Mouse (Mus musculus) c-Kit-negative CD71-positive TER-119-positive erythroid progenitor cells, embryonic 14.5 days (primary cell): ENCODE data around the gene Tmem63b.
A peak's percentile ranks its signal among the peaks of the same experiment; 100 is the strongest.

Experiments
- DNase-seq: peaks from one replicate; pipeline ENCODE4 v3.0.0-alpha.2; 2013; ENCODE audit warnings: low read depth, low spot score

Gene Tmem63b

DNA sequence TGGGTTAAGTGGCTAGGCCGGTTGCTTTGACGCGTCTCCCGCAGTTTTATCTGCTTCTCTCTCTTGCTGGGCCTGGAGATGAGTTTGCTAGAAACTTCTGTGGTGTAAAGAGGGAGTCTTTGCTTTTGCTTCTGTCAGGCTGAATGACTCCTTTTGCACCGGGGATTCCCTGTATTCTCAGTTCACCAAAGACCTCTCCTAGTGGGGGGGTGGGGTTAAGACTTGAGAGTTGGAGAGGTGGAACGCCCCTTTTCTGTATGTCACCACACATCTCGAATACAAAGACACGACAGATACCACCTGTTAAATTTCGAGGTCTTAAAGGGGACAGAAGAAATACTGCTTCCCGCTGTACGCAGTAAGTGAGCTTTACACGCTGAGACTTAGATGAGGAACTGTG is at the start of gene Tmem63b:
Gene Tmem63b (minus strand): TSS at position 190 of the 400 bp plus-strand sequence.
- no peak for DNase-seq

DNA sequence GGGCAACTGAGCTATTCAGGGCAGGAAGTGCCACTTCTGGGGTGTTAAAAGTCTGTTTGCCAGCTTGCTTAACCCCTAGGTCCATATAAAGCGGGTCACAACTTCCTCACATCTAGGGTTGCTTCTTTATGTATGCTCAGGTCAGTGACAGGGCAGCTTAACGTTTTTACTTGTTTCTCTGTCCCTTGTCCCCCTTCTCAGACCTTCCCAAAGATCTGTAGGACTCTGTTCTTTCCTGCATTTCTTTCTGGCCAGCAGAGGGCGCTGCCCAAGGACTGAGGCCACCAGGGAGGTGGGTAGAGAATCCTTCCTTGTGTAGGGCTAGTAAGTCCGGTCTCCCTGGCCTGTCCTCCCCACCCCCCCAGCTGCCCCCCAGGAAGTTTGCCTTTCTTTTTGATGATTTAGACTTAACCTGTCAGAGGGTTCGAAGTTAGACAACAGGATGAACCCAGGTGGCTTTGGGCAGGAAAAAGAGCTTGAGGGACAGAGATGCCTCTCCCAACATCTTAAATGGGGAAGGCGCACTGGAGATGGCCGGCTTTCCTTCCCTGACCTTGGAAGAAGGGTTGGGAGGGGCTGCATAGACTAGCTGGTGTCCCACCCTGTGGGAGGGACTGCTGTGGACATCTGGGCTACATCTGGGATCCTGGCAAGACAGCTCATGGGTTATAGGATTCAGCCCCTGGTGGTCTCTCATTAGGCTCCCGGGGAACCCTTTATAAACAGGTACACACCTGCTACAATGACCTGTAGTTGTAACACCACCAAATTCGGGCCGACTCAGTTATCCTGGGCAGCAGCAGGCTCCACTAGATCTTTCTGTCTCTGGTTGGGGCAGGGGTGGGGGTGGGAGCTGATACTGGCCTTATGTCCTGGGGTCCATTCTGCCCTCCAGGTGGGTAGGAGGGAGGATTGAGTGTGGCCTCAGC is 48.9 kb upstream of the Tmem63b start:
- peak; percentile 69 for DNase-seq

DNA sequence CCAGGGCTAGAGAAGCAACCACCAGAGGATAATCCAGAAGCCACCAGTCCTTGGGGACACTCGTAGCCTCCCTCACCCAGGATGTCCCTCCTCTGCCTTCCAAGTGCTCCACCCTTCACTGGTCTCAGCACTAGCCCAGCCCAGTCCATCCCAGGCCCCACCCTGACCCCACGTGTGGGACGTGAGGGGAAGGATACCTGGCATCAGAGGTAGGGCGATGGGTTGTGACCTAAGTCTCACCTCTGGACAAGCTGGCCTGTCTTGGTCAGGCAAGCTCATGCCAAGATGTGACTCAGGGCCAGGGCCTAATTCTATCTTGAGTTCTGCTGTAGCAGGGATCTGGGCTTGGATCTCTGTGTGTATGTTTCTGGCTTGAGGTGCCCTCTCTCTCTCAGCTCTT is 48.2 kb upstream of the Tmem63b start:
- no peak for DNase-seq

DNA sequence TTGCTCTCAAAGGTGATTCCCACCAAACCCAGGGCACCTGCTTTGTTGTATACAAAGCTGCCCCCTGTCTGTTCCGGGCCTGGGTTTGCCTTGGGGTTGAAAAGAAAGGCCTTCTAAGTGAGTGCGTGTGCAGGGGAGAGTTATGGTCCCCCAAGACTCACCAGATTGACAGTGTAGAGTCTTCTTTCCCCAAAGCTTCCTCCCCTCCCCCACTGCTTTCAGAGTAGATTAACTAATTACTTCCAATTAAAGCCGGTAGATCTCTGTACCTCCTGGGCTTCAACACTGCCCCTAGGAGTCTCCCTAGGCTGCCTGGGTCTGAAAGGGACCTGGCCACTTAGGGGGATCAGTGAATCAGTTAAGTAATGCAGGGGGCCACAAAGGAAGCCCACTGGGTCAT is 47.6 kb upstream of the Tmem63b start:
- no peak for DNase-seq

DNA sequence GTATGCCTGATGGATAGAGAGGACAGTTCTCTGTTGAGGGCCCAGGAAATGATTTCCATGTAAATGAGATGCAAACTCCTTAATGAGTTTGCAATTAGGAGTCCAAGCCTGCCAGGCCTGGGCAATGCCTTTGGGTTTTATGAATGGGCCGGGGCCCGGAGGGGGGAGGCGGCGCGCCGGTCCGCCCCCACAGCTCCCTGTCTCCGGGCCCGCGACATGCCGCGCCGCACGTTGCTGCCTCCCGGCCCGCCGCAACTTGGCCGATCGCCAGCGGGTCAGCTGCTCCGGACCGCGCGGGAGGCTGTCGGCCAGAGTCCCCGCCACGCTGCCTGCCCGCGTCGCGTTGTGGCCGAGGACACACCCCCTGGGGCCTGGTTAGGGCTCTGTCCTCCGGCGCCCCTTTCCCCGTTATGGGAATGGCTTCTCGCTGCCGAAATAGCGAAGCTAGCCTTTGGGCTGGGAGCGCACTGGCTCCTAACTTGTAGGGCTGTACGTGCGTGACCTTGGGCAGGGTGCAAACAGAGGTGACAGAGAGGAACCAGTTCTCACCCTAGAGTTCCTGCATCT is 47.1 kb upstream of the Tmem63b start, which contains the start of gene 1600014C23Rik:
Gene 1600014C23Rik (minus strand): TSS at position 110 of the 567 bp plus-strand sequence.
- DNase-seq = no peak

DNA sequence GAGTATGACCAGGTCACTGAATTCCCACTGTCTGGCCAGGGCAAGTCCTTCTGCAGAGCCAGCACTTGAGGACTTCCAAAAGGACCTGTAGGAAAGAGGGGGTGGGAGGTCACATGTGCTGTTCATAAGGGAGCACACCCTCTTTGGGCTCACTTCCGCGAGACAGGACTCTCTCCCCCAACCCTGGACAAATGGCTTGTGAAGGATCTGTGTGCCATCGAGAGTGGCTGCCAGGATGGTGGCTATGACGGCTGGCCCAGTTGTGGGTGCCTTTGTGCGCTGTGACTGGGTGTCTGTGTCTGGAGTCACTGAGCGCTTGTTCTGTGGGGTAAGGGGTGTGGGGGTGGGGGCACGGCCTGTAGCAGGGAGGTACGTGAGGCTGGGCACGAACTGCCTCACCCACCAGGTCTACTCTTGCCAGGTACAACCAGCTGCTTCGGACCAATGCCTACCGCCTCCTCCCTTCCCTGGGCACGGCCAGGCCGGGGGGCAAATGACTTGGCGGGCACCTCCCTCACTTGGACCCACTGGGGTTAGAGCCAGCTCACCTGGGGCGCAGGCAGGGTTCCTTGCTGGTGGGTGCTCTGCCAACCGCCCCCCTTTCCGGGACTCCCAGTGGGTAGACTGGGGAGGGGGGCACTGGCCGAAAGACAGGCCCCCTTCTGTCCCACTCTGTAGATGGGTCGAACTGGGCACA is 46.5 kb upstream of the Tmem63b start:
- no peak for DNase-seq

DNA sequence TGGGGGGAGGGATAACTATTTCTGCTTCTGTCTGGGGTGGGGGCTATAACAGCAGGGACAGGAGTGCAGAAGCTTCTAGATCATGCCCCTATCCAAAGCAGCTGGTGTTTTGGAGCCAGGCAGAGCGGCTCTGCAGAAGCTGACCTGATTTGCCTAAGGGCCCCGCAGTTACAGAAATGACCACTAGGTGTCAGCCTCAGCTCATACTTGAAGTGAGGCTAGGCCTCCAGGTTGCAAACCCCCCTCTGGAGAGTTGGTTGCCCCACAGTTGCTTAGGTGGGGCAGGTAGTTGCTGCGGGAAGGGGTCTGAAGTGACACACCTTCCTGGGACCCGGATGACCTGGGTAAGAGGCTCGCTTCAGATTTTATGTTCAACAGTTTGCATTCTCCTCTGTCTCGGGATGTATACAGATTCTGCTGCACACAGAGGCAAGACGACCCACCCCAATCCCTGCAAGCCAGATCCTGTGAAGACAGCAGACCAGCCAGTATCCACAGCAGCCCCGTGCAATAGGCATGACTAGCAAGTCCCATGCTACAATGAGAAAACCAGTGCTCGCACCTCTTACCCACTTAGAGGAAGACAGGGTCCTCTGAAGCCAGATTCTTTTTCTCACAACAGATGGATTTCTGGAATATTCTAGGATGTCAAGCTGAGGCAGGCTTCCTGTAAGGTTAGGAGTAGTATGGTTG is 44.6 kb upstream of the Tmem63b start:
- DNase-seq = peak; percentile 55

DNA sequence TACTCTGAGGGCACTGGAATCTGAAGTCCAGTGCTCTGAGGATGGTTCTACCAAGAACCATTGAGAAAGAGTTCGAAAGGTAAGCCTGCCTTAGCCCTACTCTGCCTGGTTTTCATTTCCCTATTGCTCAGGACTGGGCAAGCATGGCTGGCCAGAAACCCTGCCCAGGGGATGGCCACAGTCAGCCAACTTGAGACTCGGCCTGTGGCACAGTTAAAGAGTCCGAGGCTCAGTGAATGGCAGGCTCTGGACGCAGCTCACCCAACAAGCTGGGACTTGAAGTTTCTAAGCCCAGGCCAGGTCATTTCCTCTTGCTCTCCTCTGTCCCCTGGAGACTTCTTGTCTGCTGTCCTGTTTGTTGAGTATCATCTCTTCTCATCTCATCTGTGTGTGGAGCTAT is 44.0 kb upstream of the Tmem63b start:
- no peak for DNase-seq

DNA sequence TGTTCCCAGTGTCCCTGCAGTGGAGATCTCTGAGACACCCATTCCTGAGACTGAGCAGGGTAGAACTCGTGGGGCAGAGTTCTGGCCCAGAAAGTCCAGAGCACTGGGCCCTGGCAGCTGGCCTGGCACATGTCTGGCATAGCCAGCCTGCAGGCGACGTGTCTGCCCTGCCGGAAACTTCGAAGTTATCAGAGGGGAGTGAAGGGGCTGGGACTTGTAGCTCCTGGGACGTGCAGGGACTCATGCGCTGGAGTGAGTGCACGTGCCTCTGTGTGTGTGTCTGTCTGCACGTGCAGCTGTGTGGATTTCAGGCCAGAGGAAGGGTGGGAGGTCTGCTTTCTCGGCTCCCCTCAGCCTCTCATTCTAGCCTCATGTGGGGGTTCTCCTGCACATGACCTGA is 42.7 kb upstream of the Tmem63b start:
- DNase-seq = no peak

DNA sequence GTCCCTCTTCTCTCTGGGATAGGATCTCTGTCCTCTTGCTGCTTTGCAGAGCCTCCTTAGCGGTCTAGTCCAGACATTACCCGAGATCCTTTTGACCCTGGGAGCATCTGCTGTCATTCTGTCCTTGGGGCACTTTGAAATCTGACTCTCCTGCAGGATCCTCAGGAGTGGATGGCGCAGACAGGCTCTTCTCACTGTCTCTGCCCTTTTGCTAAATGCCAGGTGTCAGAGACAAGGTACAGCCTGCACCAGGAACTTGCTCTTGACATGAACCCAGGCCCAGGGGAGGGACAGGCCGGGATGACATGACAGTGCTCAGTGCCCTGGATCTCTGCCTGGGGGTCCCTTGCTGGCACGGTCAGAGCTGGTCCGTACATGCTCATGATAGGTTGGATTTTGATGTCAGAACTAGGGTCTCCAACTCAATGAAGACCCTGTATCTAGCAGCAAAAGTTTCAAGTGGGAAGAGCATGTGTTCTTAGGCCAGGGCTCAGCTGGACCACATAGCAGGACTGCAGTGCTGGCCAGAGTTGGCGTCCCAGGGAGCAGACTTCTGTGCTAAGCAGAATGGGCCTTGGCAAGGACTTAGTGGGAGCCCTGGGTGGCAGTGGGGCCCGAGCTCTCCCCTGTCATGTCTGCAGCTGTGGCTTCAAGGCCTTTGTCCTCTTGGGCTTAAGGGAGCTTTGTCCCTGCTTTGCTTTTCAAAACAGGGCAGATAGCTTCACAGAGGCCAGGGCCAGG is 41.4 kb upstream of the Tmem63b start:
- DNase-seq = no peak

DNA sequence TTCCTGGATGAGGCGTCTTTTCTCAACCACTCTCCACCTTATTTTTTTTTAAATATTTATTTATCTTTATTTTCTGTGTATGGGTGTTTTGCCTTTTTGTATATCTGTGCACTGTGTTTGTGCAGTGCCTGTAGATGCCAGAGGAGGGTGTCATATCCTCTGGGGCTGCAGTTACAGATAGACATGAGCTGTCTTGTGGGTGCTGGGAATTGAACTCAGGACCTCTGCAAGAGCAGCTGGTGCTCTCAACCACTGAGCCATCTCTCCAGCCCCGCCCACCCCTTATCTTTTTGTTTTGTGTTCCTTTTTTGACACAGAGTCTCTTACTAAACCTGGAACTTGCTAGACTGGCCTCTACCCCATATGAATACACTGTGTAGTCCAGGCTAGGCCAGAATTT is 40.8 kb upstream of the Tmem63b start:
- DNase-seq = no peak

DNA sequence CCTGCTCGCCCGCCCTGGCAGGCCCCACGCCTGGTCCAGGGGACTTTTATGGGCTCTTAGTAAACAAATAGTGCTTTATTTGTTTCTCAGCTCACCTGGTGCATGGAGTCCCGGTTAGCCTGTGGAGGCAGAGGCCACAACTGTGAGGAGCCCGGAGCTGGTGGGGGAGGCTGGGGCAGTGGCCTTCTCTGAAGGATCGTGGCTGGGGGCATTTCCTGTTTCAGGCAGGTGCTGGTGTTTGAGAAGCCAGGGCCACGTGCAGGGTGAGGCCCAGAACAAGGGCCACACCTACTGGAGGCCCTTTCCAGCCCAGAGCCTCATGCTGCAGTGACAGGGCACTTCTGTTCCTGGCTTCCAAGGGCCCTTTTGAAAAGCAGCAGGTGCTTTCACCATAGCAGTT is 39.5 kb upstream of the Tmem63b start:
- no peak for DNase-seq

DNA sequence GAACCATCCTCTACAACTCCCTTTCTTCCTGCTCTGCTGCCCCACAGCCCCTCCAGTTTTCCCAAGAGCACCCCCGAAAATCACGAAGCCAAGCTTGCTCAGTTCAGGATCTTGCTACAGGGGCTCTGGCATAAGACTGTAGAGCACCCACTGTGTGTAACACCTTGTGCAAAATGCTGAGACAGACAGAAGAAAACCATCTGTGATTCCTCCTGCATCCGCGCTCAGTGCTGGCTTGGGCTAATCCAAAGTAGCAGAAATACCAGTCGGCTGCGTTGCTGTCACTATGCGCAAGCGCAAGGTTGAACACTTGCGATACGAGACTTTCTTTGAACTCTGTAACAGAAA is 37.8 kb upstream of the Tmem63b start:
- DNase-seq = no peak

DNA sequence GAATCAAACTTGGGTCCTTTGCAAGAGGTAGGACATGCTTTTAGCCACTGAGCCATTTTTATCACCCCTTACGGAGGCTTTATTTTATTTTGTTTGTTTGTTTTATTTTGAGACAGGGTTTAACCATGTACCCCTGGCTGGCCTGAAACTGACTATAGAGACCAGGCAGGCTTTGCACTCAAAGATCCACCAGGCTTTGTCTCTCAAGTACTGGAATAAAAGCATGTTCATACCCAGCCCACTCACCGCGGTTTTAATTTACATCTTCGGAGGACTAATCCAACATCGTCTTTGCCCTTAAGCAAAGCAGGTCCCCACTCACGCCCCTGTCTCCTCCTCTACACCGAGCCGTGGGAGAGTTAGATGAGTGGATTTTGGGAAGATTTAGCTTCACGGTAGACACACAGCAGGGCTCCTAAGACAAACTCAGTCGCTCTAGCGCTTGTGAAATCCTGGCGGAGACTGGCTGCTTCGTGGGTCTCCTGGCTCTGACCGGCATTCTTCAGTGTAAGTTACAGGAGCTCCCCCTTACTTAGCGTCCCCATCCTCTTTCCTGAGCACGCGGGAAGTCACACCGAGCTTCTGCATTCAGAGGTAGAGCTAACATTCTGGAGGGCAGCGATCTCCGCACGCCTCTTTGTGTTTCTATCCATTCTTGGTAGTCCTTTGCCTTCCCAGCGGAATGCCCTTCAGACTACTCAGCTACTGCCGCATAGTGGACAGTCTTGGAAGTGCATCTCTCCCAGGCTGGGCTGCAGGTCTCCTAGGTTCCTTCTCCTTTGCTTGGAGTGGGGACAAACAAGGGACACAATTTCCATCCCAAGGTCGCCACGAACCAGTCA is 37.2 kb upstream of the Tmem63b start:
- DNase-seq = peak; percentile 59

DNA sequence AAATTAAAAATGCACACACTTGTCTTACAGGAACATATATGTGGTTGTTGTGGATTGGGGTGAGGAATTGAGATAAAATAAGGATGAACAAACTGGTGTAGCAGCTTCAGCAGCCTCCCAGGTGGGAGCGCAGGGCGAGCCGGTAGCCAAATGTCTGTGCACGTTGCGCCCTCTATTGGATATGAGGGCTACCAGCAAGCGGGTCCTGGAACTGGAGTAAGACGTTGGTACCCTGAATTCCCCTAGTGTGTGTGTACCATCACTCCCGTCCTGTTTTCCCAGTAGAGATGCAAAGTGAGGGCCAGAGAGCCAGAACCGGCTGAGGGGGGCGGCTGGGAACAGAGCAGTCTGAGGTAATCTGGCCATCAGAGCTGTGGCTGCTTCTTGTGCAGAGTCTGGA is 31.6 kb upstream of the Tmem63b start:
- DNase-seq = no peak

DNA sequence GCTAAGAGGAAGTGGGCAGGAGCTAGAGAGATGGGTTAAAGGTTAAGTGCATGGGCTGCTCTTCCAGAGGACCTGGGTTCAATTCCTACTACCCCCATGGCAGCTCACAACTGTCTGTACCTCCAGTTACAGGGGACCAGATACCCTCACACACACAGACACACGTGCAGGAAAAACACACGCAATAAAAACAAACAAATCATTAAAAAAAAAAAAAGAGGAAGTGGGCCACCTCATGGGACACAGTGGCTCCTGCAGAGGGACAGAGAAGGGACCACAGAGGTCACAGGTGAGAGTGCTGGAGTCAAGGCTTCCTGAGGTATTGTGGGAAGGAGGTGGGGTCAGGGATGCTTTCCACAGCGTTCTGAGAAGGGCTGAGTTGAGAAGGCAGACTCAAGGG is 24.8 kb upstream of the Tmem63b start:
- DNase-seq = no peak

DNA sequence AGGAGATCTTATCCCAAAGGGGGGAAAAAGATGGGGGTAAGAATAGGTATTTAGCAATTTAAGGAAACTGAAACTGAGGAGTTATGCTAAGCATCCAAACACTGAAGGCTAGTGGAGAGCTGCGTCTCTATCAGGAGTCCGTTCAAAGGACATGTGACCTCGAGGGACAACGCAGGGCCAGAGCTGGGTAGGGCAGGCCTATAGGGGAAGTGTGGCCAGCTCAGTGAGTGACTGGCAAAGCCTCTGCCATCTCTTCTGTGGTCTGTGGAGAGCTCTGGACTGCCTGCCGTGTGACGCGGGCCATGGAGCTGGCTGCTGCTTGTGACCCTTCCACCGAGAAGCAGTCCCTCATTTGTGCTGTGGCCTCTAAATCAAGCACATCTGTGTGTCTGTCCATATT is 23.7 kb upstream of the Tmem63b start:
- DNase-seq = no peak

DNA sequence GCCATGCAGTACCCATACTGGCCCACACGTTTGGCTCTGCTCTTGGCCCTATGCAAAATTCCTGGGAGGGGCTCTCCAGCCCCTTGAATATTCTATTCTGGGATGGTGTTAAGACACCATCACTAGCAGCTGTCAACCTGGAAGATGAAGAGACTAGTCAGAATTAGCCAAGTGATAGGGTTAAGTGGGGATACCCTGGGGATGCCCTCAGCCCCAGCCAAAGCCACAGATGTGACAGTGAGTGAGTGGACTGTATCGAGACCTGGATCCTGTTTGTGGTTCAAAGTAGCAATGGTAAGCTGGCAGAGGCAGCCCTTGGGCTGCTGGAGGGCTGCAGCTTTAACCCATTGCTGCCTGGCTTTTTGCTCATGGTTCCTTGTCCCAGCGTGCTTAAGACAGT is 23.1 kb upstream of the Tmem63b start:
- no peak for DNase-seq

DNA sequence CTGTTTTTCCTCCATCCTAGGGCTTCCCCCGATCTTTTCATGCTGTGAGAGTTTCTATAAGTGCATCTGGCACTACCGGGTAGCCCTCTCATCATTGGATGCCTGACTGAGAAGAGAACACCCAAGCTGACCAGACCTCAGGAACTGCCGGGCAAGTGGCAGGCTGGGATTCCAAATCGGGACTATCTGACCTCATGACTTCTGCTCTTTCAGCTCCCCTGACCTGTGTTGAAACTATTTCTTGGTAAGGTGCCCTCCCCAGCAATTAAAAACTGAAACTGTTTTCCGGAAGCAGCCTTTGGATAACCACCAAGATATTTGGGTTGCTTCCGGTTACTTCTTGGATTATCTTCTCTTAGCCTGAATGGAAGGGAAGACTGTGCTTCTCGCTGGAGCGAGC is 21.5 kb upstream of the Tmem63b start:
- DNase-seq = no peak

DNA sequence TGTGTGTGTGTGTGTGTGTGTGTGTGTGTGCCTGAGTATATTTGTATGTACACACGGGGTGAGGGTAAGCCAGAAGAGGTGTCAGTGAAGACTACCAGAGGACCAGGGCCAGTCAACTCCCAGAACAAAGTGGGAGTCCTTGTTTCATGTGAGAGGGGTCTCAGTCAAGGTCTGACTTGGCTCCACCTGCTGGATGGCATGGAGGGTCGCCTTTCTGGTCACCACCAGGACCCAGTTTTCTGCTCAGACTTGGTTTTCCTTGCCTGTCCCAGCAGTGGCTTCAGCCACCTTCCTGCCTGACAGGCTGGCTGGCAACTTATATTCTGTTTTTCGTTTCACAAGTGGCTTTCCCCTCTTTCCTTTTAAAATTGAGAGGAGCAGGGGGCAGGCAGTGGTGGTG is 20.7 kb upstream of the Tmem63b start:
- DNase-seq = no peak
